Mouse (Mus musculus) midbrain, embryonic 11.5 days (tissue): ENCODE measurements around the gene Pelp1. TPM values are rescaled to one million over a fixed set of nuclear protein-coding genes. Genes with fewer than 3 reads are reported as not detected.

Experiments
- ATAC-seq: fragments of 200-750 bp; cut with Nextera tagmentation; 2 replicates; pipeline ENCODE4 v1.8.0; 2017; ENCODE audit warnings: moderate TSS enrichment, moderate library complexity; ENCODE audit not compliant: low FRiP score
- DNase-seq: peaks from one replicate; pipeline ENCODE4 v3.0.0; 2015; ENCODE audit warnings: low spot score; ENCODE audit errors: missing footprints
- H3K27ac ChIP-seq: fragments of 300-500 bp; sonication (generic); 2 replicates; pipeline ENCODE4 v1.5.1; 2014; ENCODE audit warnings: low read depth, low read length
- H3K27me3 ChIP-seq: fragments of 300-500 bp; sonication (generic); 2 replicates; pipeline ENCODE4 v1.6.1; 2014; ENCODE audit warnings: mild to moderate bottlenecking, low read length, moderate library complexity, mixed read lengths; ENCODE audit not compliant: control insufficient read depth, insufficient read depth
- H3K36me3 ChIP-seq: fragments of 300-500 bp; sonication (generic); 2 replicates; pipeline ENCODE4 v1.6.1; 2014; ENCODE audit warnings: mild to moderate bottlenecking, low read length, moderate library complexity, mixed read lengths; ENCODE audit not compliant: control insufficient read depth, insufficient read depth
- H3K4me1 ChIP-seq: fragments of 300-500 bp; sonication (generic); 2 replicates; pipeline ENCODE4 v1.6.1; 2014; ENCODE audit warnings: low read length; ENCODE audit not compliant: control insufficient read depth, insufficient read depth
- H3K4me2 ChIP-seq: fragments of 300-500 bp; sonication (generic); 2 replicates; pipeline ENCODE4 v1.6.1; 2014; ENCODE audit warnings: mild to moderate bottlenecking, moderate library complexity
- H3K4me3 ChIP-seq: fragments of 300-500 bp; sonication (generic); 2 replicates; pipeline ENCODE4 v1.5.1; 2014; ENCODE audit warnings: low read depth, low read length
- H3K9ac ChIP-seq: fragments of 300-500 bp; sonication (generic); 2 replicates; pipeline ENCODE4 v1.6.1; 2014; ENCODE audit warnings: low read length
- H3K9me3 ChIP-seq: fragments of 300-500 bp; sonication (generic); 2 replicates; pipeline ENCODE4 v1.6.1; 2016; ENCODE audit warnings: low read length; ENCODE audit not compliant: control insufficient read depth
- WGBS: fragments of 180-500 bp; shearing (Covaris S2); extraction: QIAGEN DNeasy Blood & Tissue Kit; methylation state at CpG from one replicate; pipeline ENCODE4 v1.1.7; 2014; 5-methylcytosine and 5-hydroxymethylcytosine counted together
- polyA plus RNA-seq: library from polyadenylated mRNA; unstranded; fragments of >200 nt; fragmentation: Nextera tagmentation; extraction: Ambion mirVana; gene quantifications from 2 replicates; pipeline ENCODE4 v1.2.1, GENCODE M21; 2014

Pelp1 gene
- polyA plus RNA-seq, 1 experiment from 2014 or later = 33.7 TPM

GRCm38 (mm10) chr11:70389421-70389820, 20.4 kb downstream of the Pelp1 start:
- H3K27ac ChIP-seq = no peak overlapping the region

GRCm38 (mm10) chr11:70387436-70387835, 22.4 kb downstream of the Pelp1 start:
- H3K4me1 ChIP-seq = no peaks in the 10 kb centered on the region
- H3K36me3 ChIP-seq = peaks cover 1% of the 10 kb centered on the region
- no peaks in the 10 kb centered on the region for H3K27me3 ChIP-seq
- 68% methylated on average over 5 of the region's 5 CpGs for WGBS
- ATAC-seq (no peak), DNase-seq (no peak)
- H3K27ac ChIP-seq = no peak overlapping the region
- no peak overlapping the region for H3K9ac ChIP-seq
- H3K9me3 ChIP-seq = no peaks in the 10 kb centered on the region
- no peak overlapping the region for H3K4me2 ChIP-seq
- H3K4me3 ChIP-seq = no peak overlapping the region

More at GRCm38 (mm10) chr11:70389421-70389820, 20.4 kb downstream of the Pelp1 start:
- H3K9me3 ChIP-seq = no peaks in the 10 kb centered on the region
- ATAC-seq (no peak), DNase-seq (no peak)
- no peaks in the 10 kb centered on the region for H3K4me1 ChIP-seq
- H3K4me3 ChIP-seq = no peak overlapping the region
- peaks cover 12% of the 10 kb centered on the region for H3K36me3 ChIP-seq
- WGBS = 95% methylated on average over 5 of the region's 5 CpGs
- H3K27me3 ChIP-seq = no peaks in the 10 kb centered on the region
- H3K9ac ChIP-seq = no peak overlapping the region
- H3K4me2 ChIP-seq = no peak overlapping the region

GRCm38 (mm10) chr11:70384136-70384535, 25.7 kb downstream of the Pelp1 start:
- no peak for ATAC-seq
- Histone ChIP-seq H3K27ac (no peak overlapping the region), H3K27me3 (no peaks in the 10 kb centered on the region), H3K4me3 (no peak overlapping the region), H3K4me2 (no peak overlapping the region), H3K36me3 (no peaks in the 10 kb centered on the region), H3K9ac (no peak overlapping the region), H3K9me3 (no peaks in the 10 kb centered on the region), H3K4me1 (no peaks in the 10 kb centered on the region)
- WGBS = 95% methylated on average over 3 of the region's 3 CpGs
- DNase-seq = no peak

- H3K9ac ChIP-seq = no peak overlapping the region
Observed at GRCm38 (mm10) chr11:70381330-70381729, 28.5 kb downstream of the Pelp1 start.

GRCm38 (mm10) chr11:70380478-70381005, 29.3 kb downstream of the Pelp1 start:
- Histone ChIP-seq H3K4me3 (no peak overlapping the region), H3K27me3 (no peaks in the 10 kb centered on the region), H3K9ac (no peak overlapping the region), H3K27ac (no peak overlapping the region), H3K36me3 (no peaks in the 10 kb centered on the region), H3K4me1 (no peaks in the 10 kb centered on the region), H3K9me3 (no peaks in the 10 kb centered on the region), H3K4me2 (no peak overlapping the region)
- DNase-seq (no peak), ATAC-seq (no peak)
- WGBS = 76% methylated on average over 1 of the region's 1 CpGs

More at GRCm38 (mm10) chr11:70381330-70381729, 28.5 kb downstream of the Pelp1 start:
- Histone ChIP-seq H3K27me3 (no peaks in the 10 kb centered on the region), H3K4me1 (no peaks in the 10 kb centered on the region), H3K4me2 (no peak overlapping the region), H3K9me3 (no peaks in the 10 kb centered on the region), H3K4me3 (no peak overlapping the region), H3K27ac (no peak overlapping the region), H3K36me3 (no peaks in the 10 kb centered on the region)
- WGBS = 87% methylated on average over 2 of the region's 2 CpGs
- no peak for DNase-seq
- ATAC-seq = no peak

GRCm38 (mm10) chr11:70376054-70376453, 33.8 kb downstream of the Pelp1 start:
- H3K4me2 ChIP-seq = no peak overlapping the region
- 92% methylated on average over 6 of the region's 6 CpGs for whole genome bisulfite sequencing
- H3K36me3 ChIP-seq = no peaks in the 10 kb centered on the region
- DNase-seq (no peak), ATAC-seq (no peak)
- H3K27me3 ChIP-seq = no peaks in the 10 kb centered on the region
- no peak overlapping the region for H3K4me3 ChIP-seq
- H3K9ac ChIP-seq = no peak overlapping the region
- no peak overlapping the region for H3K27ac ChIP-seq
- no peaks in the 10 kb centered on the region for H3K4me1 ChIP-seq
- H3K9me3 ChIP-seq = no peaks in the 10 kb centered on the region

- no peaks in the 10 kb centered on the region for H3K4me1 ChIP-seq
- no peak overlapping the region for H3K4me3 ChIP-seq
- 74% methylated on average over 3 of the region's 3 CpGs for WGBS
- H3K9me3 ChIP-seq = no peaks in the 10 kb centered on the region
- no peaks in the 10 kb centered on the region for H3K36me3 ChIP-seq
- H3K9ac ChIP-seq = no peak overlapping the region
- H3K4me2 ChIP-seq = no peak overlapping the region
- ATAC-seq (no peak), DNase-seq (no peak)
- no peaks in the 10 kb centered on the region for H3K27me3 ChIP-seq
- no peak overlapping the region for H3K27ac ChIP-seq
Observed at GRCm38 (mm10) chr11:70374302-70374701, 35.5 kb downstream of the Pelp1 start.

- Histone ChIP-seq H3K9ac (no peak overlapping the region), H3K36me3 (no peaks in the 10 kb centered on the region), H3K9me3 (no peaks in the 10 kb centered on the region), H3K4me2 (no peak overlapping the region), H3K4me1 (no peaks in the 10 kb centered on the region), H3K27me3 (no peaks in the 10 kb centered on the region), H3K4me3 (no peak overlapping the region), H3K27ac (no peak overlapping the region)
- DNase-seq (no peak), ATAC-seq (no peak)
- WGBS = 79% methylated on average over 7 of the region's 7 CpGs
Observed at GRCm38 (mm10) chr11:70372849-70373557, 36.8 kb downstream of the Pelp1 start.

- DNase-seq = no peak
- Histone ChIP-seq H3K4me3 (no peak overlapping the region), H3K9me3 (no peaks in the 10 kb centered on the region), H3K9ac (no peak overlapping the region), H3K27me3 (no peaks in the 10 kb centered on the region), H3K4me2 (no peak overlapping the region), H3K4me1 (no peaks in the 10 kb centered on the region), H3K27ac (no peak overlapping the region), H3K36me3 (no peaks in the 10 kb centered on the region)
- no peak for ATAC-seq
Observed at GRCm38 (mm10) chr11:70372396-70372795, 37.4 kb downstream of the Pelp1 start.
